Mouse (Mus musculus) ES-E14 (cell line): Measurements from ENCODE around the gene Gm12845.

Experiments used
- CHD2 ChIP-seq: IDR thresholded peaks from 2 replicates; pipeline ENCODE4 v1.6.1; 2014; ENCODE audit warnings: mild to moderate bottlenecking, low read depth, low read length, inconsistent platforms
- MAFK ChIP-seq: IDR thresholded peaks from 2 replicates; pipeline ENCODE4 v1.6.1; 2014; ENCODE audit warnings: mild to moderate bottlenecking, low read depth, low read length, inconsistent platforms; ENCODE audit not compliant: insufficient read depth
- ZC3H11A ChIP-seq: IDR thresholded peaks from 2 replicates; pipeline ENCODE4 v1.6.1; 2012; ENCODE audit warnings: low read depth, mild to moderate bottlenecking, inconsistent platforms, low read length, borderline replicate concordance
- ZNF384 ChIP-seq: IDR thresholded peaks from 2 replicates; pipeline ENCODE4 v1.6.1; 2012; ENCODE audit warnings: low read depth, low read length, inconsistent platforms

- TF ChIP-seq CHD2 = peak; percentile 76
- 0 out of 2 replicates have a peak, but pooled peaks have one; percentile 15 for TF ChIP-seq ZC3H11A
- no peak for TF ChIP-seq ZNF384
- no peak for TF ChIP-seq MAFK
These were observed 42.2 kb upstream of the Gm12845 start, which contains the start of gene Dmap1 for GRCm38 (mm10) chr4:117681931-117682461.
